Mouse (Mus musculus) stomach, embryonic 14.5 days (tissue): ENCODE measurements at regions not wholly inside any gene's neighbourhood (a gene's known extent, or its start where the extent isn't known, plus 50 kb on each side); places are given as distances from the start of the nearest gene placed in this dataset.

Source experiments
- ATAC-seq: fragments of 200-750 bp; cut with Nextera tagmentation; 2 replicates; pipeline ENCODE4 v1.8.0; 2017; ENCODE audit warnings: low read depth, moderate TSS enrichment; ENCODE audit not compliant: insufficient number of reproducible peaks, insufficient read depth, low FRiP score
- H3K27ac ChIP-seq: fragments of 300-500 bp; sonication (generic); 2 replicates; pipeline ENCODE4 v1.5.1; 2014; ENCODE audit warnings: mild to moderate bottlenecking, low read length, moderate library complexity, mixed read lengths
- H3K27me3 ChIP-seq: fragments of 300-500 bp; sonication (generic); 2 replicates; pipeline ENCODE4 v1.6.1; 2014; ENCODE audit warnings: low read length, control low read depth, mixed read lengths; ENCODE audit not compliant: control insufficient read depth, insufficient read depth
- H3K36me3 ChIP-seq: fragments of 300-500 bp; sonication (generic); 2 replicates; pipeline ENCODE4 v1.6.1; 2014; ENCODE audit warnings: mild to moderate bottlenecking, control low read depth, low read length, moderate library complexity, mixed read lengths; ENCODE audit not compliant: control insufficient read depth, insufficient read depth
- H3K4me1 ChIP-seq: fragments of 300-500 bp; sonication (generic); 2 replicates; pipeline ENCODE4 v1.6.1; 2014; ENCODE audit warnings: low read length, control low read depth, mixed read lengths; ENCODE audit not compliant: control insufficient read depth, insufficient read depth
- H3K4me2 ChIP-seq: fragments of 300-500 bp; sonication (generic); replicated peaks from 2 replicates; pipeline ENCODE4 v1.6.1; 2014; ENCODE audit warnings: low read depth, low read length, control low read depth
- H3K4me3 ChIP-seq: fragments of 300-500 bp; sonication (generic); 2 replicates; pipeline ENCODE4 v1.5.1; 2014; ENCODE audit warnings: low read depth, low read length, control low read depth
- H3K9ac ChIP-seq: fragments of 300-500 bp; sonication (generic); replicated peaks from 2 replicates; pipeline ENCODE4 v1.6.1; 2014; ENCODE audit warnings: low read depth, mild to moderate bottlenecking, control low read depth, low read length, moderate library complexity, mixed read lengths
- H3K9me3 ChIP-seq: fragments of 300-500 bp; sonication (generic); 2 replicates; pipeline ENCODE4 v1.6.1; 2016; ENCODE audit warnings: low read depth, low read length, control low read depth; ENCODE audit not compliant: control insufficient read depth
- WGBS: fragments of 180-500 bp; shearing (Covaris S2); extraction: QIAGEN DNeasy Blood & Tissue Kit; methylation state at CpG from one replicate; pipeline ENCODE4 v1.1.7; 2014; 5-methylcytosine and 5-hydroxymethylcytosine counted together

GRCm38 (mm10) chr8:54330106-54330505, 199.3 kb upstream of the Asb5 start:
- H3K4me3 ChIP-seq = no peak overlapping the region
- no peak overlapping the region for H3K27ac ChIP-seq
- WGBS = 68% methylated on average over 1 of the region's 1 CpGs
- ATAC-seq = no peak
- H3K27me3 ChIP-seq = no peaks in the 10 kb centered on the region
- no peak overlapping the region for H3K9ac ChIP-seq
- H3K4me2 ChIP-seq = no peak overlapping the region
- no peaks in the 10 kb centered on the region for H3K9me3 ChIP-seq
- H3K36me3 ChIP-seq = no peaks in the 10 kb centered on the region
- H3K4me1 ChIP-seq = no peaks in the 10 kb centered on the region

GRCm38 (mm10) chr8:54331883-54332282, 197.5 kb upstream of the Asb5 start:
- Histone ChIP-seq H3K4me2 (no peak overlapping the region), H3K4me3 (no peak overlapping the region), H3K9ac (no peak overlapping the region), H3K27me3 (no peaks in the 10 kb centered on the region), H3K4me1 (no peaks in the 10 kb centered on the region), H3K36me3 (no peaks in the 10 kb centered on the region), H3K9me3 (no peaks in the 10 kb centered on the region), H3K27ac (no peak overlapping the region)
- 20% methylated on average over 1 of the region's 1 CpGs for WGBS
- no peak for ATAC-seq

GRCm38 (mm10) chr8:54351123-54351522, 178.3 kb upstream of the Asb5 start:
- WGBS = 85% methylated on average over 6 of the region's 6 CpGs
- Histone ChIP-seq H3K9ac (no peak overlapping the region), H3K4me1 (no peaks in the 10 kb centered on the region), H3K4me2 (no peak overlapping the region), H3K36me3 (no peaks in the 10 kb centered on the region), H3K27me3 (no peaks in the 10 kb centered on the region), H3K27ac (no peak overlapping the region), H3K4me3 (no peak overlapping the region), H3K9me3 (no peaks in the 10 kb centered on the region)
- no peak for ATAC-seq

GRCm38 (mm10) chr8:54361716-54362115, 167.7 kb upstream of the Asb5 start:
- Histone ChIP-seq H3K27ac (no peak overlapping the region), H3K27me3 (no peaks in the 10 kb centered on the region), H3K9ac (no peak overlapping the region), H3K4me3 (no peak overlapping the region), H3K4me1 (no peaks in the 10 kb centered on the region), H3K4me2 (no peak overlapping the region), H3K36me3 (no peaks in the 10 kb centered on the region), H3K9me3 (no peaks in the 10 kb centered on the region)
- WGBS = 32% methylated on average over 3 of the region's 3 CpGs
- no peak for ATAC-seq

- no peaks in the 10 kb centered on the region for H3K36me3 ChIP-seq
- no peak for ATAC-seq
- 83% methylated on average over 4 of the region's 4 CpGs for WGBS
- H3K27me3 ChIP-seq = no peaks in the 10 kb centered on the region
- no peak overlapping the region for H3K9ac ChIP-seq
- H3K4me1 ChIP-seq = no peaks in the 10 kb centered on the region
- no peak overlapping the region for H3K27ac ChIP-seq
- H3K4me2 ChIP-seq = no peak overlapping the region
- no peak overlapping the region for H3K4me3 ChIP-seq
- no peaks in the 10 kb centered on the region for H3K9me3 ChIP-seq
These were observed 158.9 kb upstream of the Asb5 start for GRCm38 (mm10) chr8:54370501-54370900.

GRCm38 (mm10) chr8:54371073-54371472, 158.3 kb upstream of the Asb5 start:
- Histone ChIP-seq H3K27ac (no peak overlapping the region), H3K4me1 (no peaks in the 10 kb centered on the region), H3K27me3 (no peaks in the 10 kb centered on the region), H3K4me2 (no peak overlapping the region), H3K9me3 (no peaks in the 10 kb centered on the region), H3K9ac (no peak overlapping the region), H3K4me3 (no peak overlapping the region), H3K36me3 (no peaks in the 10 kb centered on the region)
- 12% methylated on average over 2 of the region's 2 CpGs for WGBS
- ATAC-seq = no peak

GRCm38 (mm10) chr8:54372921-54373320, 156.5 kb upstream of the Asb5 start:
- no peak overlapping the region for H3K4me2 ChIP-seq
- H3K9me3 ChIP-seq = no peaks in the 10 kb centered on the region
- no peaks in the 10 kb centered on the region for H3K36me3 ChIP-seq
- H3K4me1 ChIP-seq = no peaks in the 10 kb centered on the region
- ATAC-seq = no peak
- H3K27ac ChIP-seq = no peak overlapping the region
- no peaks in the 10 kb centered on the region for H3K27me3 ChIP-seq
- 80% methylated on average over 1 of the region's 1 CpGs for WGBS
- H3K4me3 ChIP-seq = no peak overlapping the region
- no peak overlapping the region for H3K9ac ChIP-seq

GRCm38 (mm10) chr8:54375373-54376098, 153.8 kb upstream of the Asb5 start:
- no peaks in the 10 kb centered on the region for H3K4me1 ChIP-seq
- H3K36me3 ChIP-seq = no peaks in the 10 kb centered on the region
- no peaks in the 10 kb centered on the region for H3K9me3 ChIP-seq
- WGBS = 81% methylated on average over 3 of the region's 3 CpGs
- no peak overlapping the region for H3K9ac ChIP-seq
- H3K4me3 ChIP-seq = no peak overlapping the region
- ATAC-seq = no peak
- no peak overlapping the region for H3K4me2 ChIP-seq
- no peak overlapping the region for H3K27ac ChIP-seq
- no peaks in the 10 kb centered on the region for H3K27me3 ChIP-seq

GRCm38 (mm10) chr8:54380191-54380590, 149.2 kb upstream of the Asb5 start:
- Histone ChIP-seq H3K27me3 (no peaks in the 10 kb centered on the region), H3K27ac (no peak overlapping the region), H3K36me3 (no peaks in the 10 kb centered on the region), H3K4me1 (no peaks in the 10 kb centered on the region), H3K9ac (no peak overlapping the region), H3K9me3 (no peaks in the 10 kb centered on the region), H3K4me2 (no peak overlapping the region), H3K4me3 (no peak overlapping the region)
- ATAC-seq = no peak
- WGBS = 46% methylated on average over 2 of the region's 2 CpGs
